Mouse (Mus musculus): Measurements from ENCODE around the gene Ehf. TPM values are rescaled to one million over a fixed set of nuclear protein-coding genes. Genes with fewer than 3 reads are reported as not detected.

The Ehf gene
- polyA plus RNA-seq, 1 experiment from 2014 or later, result not detected

- ATAC-seq (ENCODE audit: low FRiP score) (no peak), DNase-seq (ENCODE audit: low spot score) (peak; percentile 17)
- Histone ChIP-seq H3K9me3 (ENCODE audit: control insufficient read depth, low read length) (no peaks in the 10 kb centered on the region), H3K4me2 (replicated peaks; ENCODE audit: low read depth, low read length) (no peak overlapping the region), H3K27ac (ENCODE audit: low read depth, low read length) (no peak overlapping the region), H3K9ac (ENCODE audit: low read depth, low read length) (no peak overlapping the region), H3K4me3 (ENCODE audit: low read depth, low read length) (no peak overlapping the region), H3K27me3 (ENCODE audit: control insufficient read depth, insufficient read depth, low read length) (no peaks in the 10 kb centered on the region), H3K4me1 (replicated peaks; ENCODE audit: control insufficient read depth, insufficient read depth, low read length) (no peaks in the 10 kb centered on the region), H3K36me3 (ENCODE audit: control insufficient read depth, insufficient read depth, low read length) (no peaks in the 10 kb centered on the region)
- 37% methylated on average over 8 of the region's 8 CpGs for WGBS
These were observed 88.2 kb downstream of the Ehf start for GRCm38 (mm10) chr2:103214861-103215260.

- no peaks in the 10 kb centered on the region for H3K36me3 ChIP-seq (ENCODE audit: control insufficient read depth, insufficient read depth, low read length)
- H3K4me3 ChIP-seq (ENCODE audit: low read depth, low read length), result no peak overlapping the region
- H3K27ac ChIP-seq (ENCODE audit: low read depth, low read length), result no peak overlapping the region
- H3K9ac ChIP-seq (ENCODE audit: low read depth, low read length), result no peak overlapping the region
- H3K4me1 ChIP-seq (replicated peaks; ENCODE audit: control insufficient read depth, insufficient read depth, low read length), result no peaks in the 10 kb centered on the region
- ATAC-seq (ENCODE audit: low FRiP score), result no peak
- H3K9me3 ChIP-seq (ENCODE audit: control insufficient read depth, low read length), result no peaks in the 10 kb centered on the region
- DNase-seq (ENCODE audit: low spot score), result no peak
- 59% methylated on average over 1 of the region's 1 CpGs for WGBS
- H3K27me3 ChIP-seq (ENCODE audit: control insufficient read depth, insufficient read depth, low read length), result no peaks in the 10 kb centered on the region
- no peak overlapping the region for H3K4me2 ChIP-seq (replicated peaks; ENCODE audit: low read depth, low read length)
These were observed 89.5 kb downstream of the Ehf start for GRCm38 (mm10) chr2:103213547-103213946.

Other genes with a start within 250 kb of the Ehf start
- gene Pdhx, start 229.8 kb downstream of the Ehf start, polyA plus RNA-seq (2014; fragmentation: Nextera tagmentation; extraction: Ambion mirVana), result 46.0 and 54.4 TPM in 2 replicates
- gene Apip, start 229.6 kb downstream of the Ehf start, polyA plus RNA-seq (2014; fragmentation: Nextera tagmentation; extraction: Ambion mirVana), result 62.3 and 64.3 TPM in 2 replicates
- not detected in 2 replicates for gene Elf5, start 108.4 kb upstream of the Ehf start, polyA plus RNA-seq (2014; fragmentation: Nextera tagmentation; extraction: Ambion mirVana)
- 139 and 140 TPM in 2 replicates for gene Cat, start 181.9 kb upstream of the Ehf start, polyA plus RNA-seq (2014; fragmentation: Nextera tagmentation; extraction: Ambion mirVana)

All from hindbrain, embryonic 11.5 days (tissue).